Mouse (Mus musculus): ENCODE results near the gene Simc1. TPM values are rescaled to one million over a fixed set of nuclear protein-coding genes. Genes with fewer than 3 reads are reported as not detected.
A peak's percentile ranks its signal among the peaks of the same experiment; 100 is the strongest.

Gene Simc1
- total RNA-seq, 2 experiments from 2014 or later: 17.4 to 19.9 TPM

DNA sequence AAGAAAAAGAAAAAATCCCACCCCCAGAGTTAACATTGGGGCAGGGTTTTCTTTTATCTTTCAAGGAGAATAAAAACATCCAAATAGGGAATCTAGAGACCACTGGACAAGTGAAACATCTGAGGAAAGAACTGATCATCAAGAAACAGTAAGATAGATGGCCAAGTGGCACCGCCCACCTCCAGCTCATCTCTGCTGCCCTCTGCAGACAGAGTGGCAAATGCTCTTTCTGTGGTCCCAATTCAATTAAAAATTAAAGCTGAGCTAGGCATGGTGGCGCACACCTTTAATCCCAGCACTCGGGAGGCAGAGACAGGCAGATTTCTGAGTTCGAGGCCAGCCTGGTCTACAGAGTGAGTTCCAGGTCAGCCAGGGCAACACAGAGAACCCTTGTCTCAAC lies 16.6 kb downstream of the Simc1 start:
- intact Hi-C loops (cut with DNase I): no loop called here
- DNase-seq (ENCODE audit: extremely low spot score in 1 of 2, low spot score in 2 of 2): peak in 1 of 2 experiments; percentile 22

DNA sequence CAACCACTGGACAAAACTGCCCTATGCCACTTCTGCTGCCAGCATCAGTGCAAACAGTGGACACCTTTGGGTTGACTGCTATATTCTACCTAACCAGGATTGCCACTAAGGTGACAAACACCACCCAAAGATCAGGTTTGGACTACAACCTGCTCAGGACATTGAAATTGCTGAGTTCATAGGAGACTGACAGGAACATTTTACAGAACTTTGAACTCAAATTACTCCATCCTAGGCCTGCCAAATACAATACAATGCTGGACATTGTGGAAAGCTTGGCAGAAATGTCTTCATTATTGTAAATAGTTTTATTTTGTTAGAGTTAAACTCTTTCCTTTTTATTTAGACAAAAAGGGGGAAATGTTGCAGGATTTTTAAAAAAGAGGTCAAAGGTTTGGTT lies 17.6 kb downstream of the Simc1 start:
- no peak for DNase-seq (ENCODE audit: extremely low spot score in 1 of 2, low spot score in 2 of 2)
- intact Hi-C loops (cut with DNase I): no loop called here

DNA sequence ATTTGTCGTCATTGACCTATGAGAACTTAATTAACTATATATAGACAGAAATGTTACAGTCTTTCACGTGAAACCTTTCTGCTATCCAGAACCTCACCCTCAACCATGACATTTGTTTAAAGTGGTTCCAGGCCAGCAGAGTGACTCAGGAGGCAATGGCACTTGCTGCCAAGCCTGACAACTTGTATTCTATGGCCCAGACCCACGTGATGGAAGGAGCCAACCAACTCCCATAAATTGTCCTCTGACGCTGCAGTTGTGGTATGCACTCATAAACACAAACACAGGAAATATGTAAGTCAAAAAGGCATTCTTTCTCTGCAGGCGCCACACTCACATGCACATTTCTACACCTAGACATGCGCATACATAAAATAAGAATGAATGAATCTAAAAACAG lies 23.6 kb downstream of the Simc1 start:
- intact Hi-C loops (cut with DNase I): no loop called here
- DNase-seq (ENCODE audit: extremely low spot score in 1 of 2, low spot score in 2 of 2): no peak

DNA sequence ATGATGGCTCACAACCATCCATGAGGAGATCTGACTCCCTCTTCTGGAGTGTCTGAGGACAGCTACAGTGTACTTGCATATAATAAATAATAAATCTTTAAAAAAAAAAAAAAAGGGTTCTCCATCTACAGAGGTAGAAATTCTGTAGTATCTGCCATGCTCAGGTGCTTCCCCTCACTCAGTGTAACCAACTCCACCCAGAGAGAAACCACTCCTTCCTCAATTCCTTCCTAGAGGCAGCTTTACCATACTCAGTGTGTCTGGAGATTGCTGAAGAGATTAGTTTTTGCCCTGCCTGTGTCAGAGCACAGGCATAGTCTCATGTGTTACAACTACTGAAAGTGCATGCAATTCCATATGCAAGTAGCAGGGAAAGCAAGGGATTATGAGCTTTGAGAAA lies 28.6 kb downstream of the Simc1 start:
- DNase-seq (ENCODE audit: extremely low spot score in 1 of 2, low spot score in 2 of 2): no peak
- intact Hi-C loops (cut with DNase I): no loop called here

DNA sequence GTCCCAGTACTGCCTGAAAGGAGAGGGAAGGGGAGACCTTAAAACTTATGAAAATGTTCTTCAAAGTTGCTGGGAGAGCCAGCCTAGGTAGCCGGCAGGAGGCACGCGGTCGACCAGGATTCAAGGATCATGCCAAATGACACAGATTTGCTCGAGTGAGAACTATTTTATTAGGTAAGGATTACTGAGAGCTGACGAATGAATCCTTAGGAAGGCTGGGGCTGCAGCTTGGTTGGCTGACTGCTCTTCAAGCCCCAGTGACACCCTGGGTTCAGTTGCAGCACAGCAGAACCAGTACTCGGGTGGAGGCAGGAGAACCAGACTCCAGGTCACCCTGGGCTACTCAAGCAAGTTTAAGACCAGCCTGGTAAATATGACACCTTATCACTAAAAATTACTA lies 44.5 kb downstream of the Simc1 start:
- intact Hi-C loops (cut with DNase I): no loop called here
- no peak for DNase-seq (ENCODE audit: extremely low spot score in 1 of 2, low spot score in 2 of 2)

DNA sequence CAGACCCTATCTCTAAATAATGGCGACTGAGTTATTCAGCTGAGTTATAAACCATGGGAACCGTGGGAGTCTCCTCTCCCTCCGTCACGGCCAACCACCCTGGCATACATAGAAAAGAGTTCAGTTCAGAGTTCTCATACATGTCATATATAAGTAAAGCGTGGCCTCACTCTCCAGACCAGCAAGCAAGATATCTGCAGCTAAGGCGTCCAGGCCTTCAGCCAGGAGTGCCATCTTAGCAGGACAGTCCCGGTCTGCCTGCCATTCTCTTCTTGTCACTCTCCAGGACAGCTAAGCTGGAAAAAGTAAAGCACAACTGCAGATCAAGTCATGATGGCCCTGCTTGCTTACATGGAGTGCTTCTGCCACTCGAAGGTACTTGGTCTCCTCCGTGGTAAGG lies 52.6 kb downstream of the Simc1 start:
- intact Hi-C loops (cut with DNase I): no loop called here
- DNase-seq (ENCODE audit: extremely low spot score in 1 of 2, low spot score in 2 of 2): no peak

DNA sequence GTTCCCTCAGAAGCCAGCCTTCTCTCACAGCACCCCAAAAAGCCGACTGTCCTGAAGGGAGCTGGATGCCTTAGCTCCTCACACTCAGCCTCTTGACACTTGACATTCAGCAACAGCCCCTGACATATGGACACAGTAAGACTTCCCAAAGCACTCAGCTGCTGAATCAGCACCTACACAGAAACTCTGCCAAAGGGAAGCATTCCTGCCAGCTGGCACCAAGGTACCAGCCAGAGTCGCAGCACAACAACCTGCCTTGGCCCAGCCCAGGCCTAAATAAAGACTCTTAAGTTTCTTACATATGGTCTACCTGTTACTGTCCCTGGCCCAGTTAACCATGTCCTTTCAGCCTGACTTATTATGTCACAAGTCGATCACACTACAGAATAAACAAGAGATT lies 53.2 kb downstream of the Simc1 start:
- no peak for DNase-seq (ENCODE audit: extremely low spot score in 1 of 2, low spot score in 2 of 2)
- intact Hi-C loops (cut with DNase I): no loop called here

DNA sequence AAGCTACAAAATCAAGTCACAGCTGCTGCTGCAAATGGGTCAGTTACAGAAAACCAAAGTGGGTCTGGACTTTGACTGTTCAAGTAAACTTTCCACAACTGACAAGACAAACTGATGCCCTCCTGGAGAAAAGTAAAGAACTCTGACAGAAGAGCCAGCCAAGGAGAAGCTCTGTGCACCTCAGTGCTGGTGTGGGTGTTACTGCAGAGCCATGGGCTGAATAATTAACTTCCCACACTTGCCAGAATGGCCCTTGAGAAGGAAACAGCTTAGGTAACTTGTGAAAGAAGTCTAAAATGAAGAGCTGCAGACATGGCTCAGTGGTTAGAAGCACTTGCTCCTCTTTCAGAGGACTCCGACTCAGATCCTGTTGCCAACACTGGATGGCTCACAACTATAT lies 54.1 kb downstream of the Simc1 start:
- intact Hi-C loops (cut with DNase I): no loop called here
- DNase-seq (ENCODE audit: extremely low spot score in 1 of 2, low spot score in 2 of 2): no peak

DNA sequence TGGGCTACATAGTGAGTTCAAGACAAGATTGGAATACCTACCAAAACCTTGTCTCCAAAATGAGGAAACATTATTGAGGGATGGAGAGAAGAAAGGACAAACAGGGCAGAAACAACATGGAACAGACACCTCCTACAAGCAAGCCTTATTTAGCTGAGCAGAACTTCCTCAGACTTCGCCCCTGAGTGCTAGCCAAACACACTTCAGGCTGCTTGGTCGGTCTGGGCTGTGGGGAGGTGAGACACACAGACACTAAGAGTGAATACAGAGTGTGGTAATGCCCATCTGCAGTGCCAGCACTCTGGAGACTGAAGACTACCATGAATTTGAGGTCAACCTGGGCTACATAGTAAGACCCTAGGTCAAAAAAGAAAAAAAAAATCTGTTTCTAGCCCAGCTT lies 56.1 kb downstream of the Simc1 start:
- no peak for DNase-seq (ENCODE audit: extremely low spot score in 1 of 2, low spot score in 2 of 2)
- intact Hi-C loops (cut with DNase I): loop anchor here (5.0 kb wide), 1 partner anchor 92 kb away; the partner anchor contains the start of gene Thoc3

DNA sequence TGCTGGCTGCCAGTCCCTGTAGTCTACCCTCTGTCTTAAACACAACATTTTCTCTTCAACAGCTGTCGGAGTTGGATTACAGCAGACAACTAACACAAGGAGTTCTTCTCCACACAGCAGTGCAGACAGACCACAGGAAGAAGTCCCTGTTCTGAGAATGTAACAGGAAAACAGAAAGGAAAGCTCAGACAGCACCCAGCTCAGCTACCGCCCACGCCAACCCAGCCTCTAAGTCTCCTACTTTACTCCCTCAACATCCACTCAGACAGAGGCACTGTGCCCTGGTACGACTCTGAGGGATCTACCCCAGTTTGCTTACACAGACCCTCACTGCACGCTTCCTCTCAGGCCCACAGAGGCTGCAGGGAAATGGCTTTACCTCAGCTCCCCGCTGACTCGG lies 57.0 kb downstream of the Simc1 start:
- intact Hi-C loops (cut with DNase I): loop anchor here (5.0 kb wide), 1 partner anchor 93 kb away; the partner anchor contains the start of gene Thoc3
- no peak for DNase-seq (ENCODE audit: extremely low spot score in 1 of 2, low spot score in 2 of 2)

DNA sequence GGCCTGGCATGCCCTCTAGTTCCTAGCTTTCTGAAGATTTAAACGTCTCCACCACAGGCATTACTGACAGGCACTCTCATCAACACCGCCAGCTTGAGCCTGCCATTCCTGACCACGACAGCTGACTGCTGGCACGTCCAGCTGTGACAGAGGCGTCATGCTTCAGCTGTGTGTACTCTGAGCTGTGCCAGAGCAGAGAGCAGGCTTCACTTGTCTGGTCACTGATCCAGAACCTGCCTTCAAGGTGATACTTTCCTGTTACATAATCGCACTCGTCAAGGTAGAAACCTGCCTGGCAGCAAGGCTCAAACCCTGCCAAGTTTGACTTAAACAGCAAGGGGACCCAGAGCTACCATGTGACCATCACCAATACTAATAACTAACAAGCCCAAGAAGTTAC lies 59.0 kb downstream of the Simc1 start:
- intact Hi-C loops (cut with DNase I): loop anchor here (5.0 kb wide), 1 partner anchor 95 kb away; the partner anchor contains the start of gene Thoc3
- no peak for DNase-seq (ENCODE audit: extremely low spot score in 1 of 2, low spot score in 2 of 2)

DNA sequence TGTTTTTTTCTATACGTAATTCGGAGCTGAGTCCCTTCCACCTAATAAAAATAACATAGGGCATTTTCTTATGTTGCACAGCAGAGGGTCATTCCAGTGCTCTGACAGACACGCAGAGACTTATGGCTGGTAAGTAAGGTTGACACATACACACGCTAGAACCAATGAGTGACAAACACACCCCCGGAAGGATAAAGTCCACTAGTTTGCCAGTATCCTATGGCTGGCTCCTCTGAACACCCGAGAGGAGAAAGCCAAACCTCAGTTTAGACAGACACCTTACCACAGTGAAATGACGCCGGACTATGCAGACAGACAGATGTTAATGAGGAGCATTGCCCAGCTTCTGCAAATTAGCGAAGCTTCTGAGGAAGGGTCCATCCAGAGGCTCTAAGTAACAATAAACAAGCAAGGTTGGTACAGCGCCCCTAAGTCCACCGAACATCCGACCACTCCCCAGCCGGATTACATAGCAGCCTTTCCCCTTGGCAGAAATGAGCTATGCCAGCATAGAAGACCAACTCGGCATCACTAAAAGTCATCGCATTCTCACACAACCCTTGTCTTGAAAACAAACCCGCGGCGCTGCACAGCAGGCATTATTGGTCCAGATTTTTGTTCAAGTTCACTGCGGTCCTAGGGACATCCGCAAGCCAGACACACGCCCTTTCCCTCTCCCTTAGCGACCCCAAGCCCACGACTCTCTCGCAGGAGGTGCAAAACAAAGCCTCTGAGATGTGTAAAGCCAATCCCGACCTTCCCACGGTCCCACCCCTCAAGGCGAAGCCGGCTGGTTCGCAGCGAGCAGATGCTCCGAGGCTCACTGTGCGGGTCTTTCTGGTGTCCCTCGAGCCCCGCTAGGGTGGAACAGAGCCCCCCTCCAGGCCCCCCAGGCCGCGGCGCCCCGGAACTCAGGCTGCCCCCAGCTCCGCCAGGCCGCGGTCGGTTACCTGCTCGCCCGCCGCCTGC lies 60.9 kb downstream of the Simc1 start:
- no peak for DNase-seq (ENCODE audit: extremely low spot score in 1 of 2, low spot score in 2 of 2)
- intact Hi-C loops (cut with DNase I): loop anchor here (5.0 kb wide), 1 partner anchor 97 kb away; the partner anchor contains the start of gene Thoc3

DNA sequence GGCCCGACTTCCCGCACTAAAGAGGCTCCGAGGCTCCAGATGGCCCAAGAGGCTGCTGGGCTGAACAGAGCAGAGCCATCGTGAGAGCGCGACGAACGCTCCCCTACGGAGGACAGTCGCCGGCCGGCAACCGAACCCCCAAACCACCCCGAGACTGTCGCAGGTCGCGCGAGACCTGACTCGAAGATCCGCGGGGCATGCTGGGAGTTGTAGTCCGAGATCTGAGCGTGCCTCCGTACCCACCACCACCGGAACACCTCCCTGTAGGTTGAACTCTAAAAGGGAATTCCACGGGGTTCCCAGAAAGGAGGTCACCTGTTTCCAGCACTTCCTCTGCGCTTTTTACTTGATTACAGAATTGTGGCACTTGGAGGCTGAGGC lies 61.6 kb downstream of the Simc1 start, which contains the start of gene 4833439L19Rik:
Gene 4833439L19Rik, minus strand, starts transcription at position 235 of the 381 bp plus-strand sequence.
- peak; percentile 91 to 96 for DNase-seq (ENCODE audit: extremely low spot score in 1 of 2, low spot score in 2 of 2)
- intact Hi-C loops (cut with DNase I): no loop called here

DNA sequence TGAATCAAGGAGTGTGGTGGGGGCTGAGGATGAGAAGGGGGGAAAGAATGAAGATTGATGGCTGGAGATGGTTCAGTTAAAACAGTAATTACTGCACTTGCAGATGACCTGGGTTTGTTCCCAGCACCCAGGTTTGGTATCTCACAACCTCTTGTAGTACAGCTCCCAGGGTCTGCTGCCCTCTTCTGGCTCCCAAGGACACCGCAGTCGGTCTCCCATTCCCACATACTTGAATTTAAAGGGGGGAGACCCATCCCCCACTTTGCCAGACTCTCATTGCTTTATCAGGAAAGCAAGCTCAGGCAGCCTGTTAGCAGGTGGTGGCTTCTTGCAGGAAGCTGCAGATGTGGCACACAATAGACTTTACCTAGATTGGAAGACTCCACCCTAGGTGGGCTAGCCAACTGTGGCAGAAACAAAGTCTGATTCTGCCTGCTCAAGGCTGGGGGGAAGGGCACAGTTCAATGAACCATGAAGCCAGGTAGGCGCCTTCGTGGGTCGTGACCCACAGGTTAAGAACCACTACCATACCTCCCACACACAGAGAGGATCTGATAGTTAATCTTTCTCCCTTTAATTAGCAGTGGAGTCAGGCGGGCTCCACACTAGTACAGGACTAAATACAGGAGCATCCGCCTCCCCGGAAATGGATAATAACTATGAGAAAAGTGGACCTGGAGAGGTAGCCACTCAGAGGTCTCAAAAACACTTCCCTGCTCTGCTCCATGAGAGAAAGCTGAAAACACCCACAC lies 62.2 kb downstream of the Simc1 start:
- intact Hi-C loops (cut with DNase I): no loop called here
- DNase-seq (ENCODE audit: extremely low spot score in 1 of 2, low spot score in 2 of 2): peak; percentile 49 to 76

DNA sequence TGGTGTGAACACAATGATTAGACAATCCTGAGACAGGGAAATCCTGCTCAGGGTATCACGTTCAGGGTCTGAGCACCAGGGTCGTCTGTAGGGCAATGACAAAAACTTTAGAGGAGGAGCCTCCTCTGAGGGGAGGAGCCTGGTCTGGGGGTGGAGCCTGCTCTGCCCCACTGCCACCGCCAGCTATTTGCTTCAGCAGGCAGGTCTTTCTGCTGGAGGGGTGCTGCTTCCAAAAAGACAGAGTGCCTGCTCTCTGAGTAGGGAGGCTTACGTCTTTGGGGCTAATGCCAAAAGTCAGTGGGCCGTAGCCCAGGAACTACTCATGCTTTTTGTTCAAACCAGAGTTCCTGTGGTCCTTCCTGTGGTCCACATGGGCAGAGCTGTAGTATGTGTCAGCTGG lies 64.8 kb downstream of the Simc1 start:
- no peak for DNase-seq (ENCODE audit: extremely low spot score in 1 of 2, low spot score in 2 of 2)

DNA sequence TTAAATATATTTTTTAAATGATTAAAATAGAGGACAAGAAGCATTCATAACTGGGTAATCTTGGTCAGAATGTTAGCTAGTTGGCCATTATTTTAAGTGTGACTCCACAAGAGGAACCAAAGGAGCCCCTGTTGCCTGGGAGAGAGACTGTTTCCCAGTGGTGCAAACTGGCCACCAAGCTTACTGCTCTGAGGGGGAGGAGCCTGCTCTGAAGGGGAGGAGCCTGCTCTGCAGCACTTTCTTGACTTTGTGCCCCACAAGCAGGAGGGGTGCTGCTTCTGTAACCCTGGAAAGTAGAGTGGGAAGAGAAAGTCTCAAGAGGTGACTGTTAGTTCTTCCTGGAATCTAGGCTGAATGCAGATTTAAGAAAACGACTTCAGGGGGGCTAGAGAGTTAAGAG lies 65.7 kb downstream of the Simc1 start:
- intact Hi-C loops (cut with DNase I): no loop called here
- no peak for DNase-seq (ENCODE audit: extremely low spot score in 1 of 2, low spot score in 2 of 2)

More for the DNA sequence above, 64.8 kb downstream of the Simc1 start:
- intact Hi-C loops (cut with DNase I): no loop called here

DNA sequence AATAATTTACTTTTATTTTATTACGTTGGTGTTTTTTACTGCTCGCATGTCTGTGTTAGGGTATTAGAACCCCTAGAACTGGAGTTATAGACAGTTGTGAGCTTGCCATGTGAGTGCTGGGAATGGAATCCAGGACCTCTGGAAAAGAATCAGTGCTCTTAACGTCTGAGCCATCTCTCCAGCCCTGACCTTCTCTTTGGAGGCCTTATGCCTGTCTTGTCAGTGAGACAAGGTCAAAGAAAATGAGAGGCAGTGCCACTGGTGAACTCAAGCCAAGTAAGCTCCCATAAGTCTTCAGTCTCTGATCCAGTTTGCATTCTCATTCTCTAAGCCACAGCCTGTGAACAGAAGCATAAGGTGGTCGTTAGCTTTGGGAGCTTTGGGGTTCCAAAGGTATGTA lies 67.2 kb downstream of the Simc1 start:
- intact Hi-C loops (cut with DNase I): no loop called here
- DNase-seq (ENCODE audit: extremely low spot score in 1 of 2, low spot score in 2 of 2): no peak

DNA sequence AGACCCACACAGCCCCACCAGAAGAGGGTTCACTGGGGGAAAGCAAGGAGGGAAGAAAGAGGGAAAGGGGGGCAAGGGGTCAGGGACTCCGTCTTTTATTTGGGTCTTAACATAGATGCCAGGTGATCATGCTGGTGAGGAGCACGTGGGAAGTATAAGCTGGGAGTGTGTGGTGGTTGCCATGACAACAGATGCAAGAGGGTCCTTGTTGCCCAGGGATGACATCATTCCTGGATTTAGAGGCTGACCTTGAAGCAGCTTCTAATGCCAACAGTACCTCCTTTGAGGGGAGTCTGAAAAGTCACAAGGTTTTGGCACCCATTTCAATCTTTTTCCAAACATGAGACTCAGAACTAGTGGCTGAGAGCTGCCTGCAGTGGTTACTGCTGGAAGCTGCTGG lies 68.1 kb downstream of the Simc1 start:
- peak in 1 of 2 experiments; percentile 37 for DNase-seq (ENCODE audit: extremely low spot score in 1 of 2, low spot score in 2 of 2)
- intact Hi-C loops (cut with DNase I): no loop called here

DNA sequence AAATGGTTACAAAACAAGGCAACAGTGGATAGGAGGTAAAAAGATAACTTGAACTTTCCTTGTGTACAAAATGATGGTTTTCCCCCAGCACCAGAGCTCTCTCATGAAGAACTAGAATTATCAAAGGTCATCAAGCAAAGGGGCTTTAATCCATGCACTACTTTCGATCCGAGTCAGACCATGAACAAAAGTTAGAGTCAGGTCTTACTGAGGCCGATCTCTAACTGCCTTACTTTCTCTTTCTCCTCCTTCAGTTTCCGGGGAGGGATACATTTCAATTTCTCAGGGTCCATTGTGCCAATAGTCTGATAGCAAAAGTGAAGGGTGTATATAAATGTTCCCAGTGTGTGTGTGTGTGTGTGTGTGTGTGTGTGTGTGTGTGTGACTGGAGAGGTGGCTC lies 69.0 kb downstream of the Simc1 start:
- DNase-seq (ENCODE audit: extremely low spot score in 1 of 2, low spot score in 2 of 2): no peak
- intact Hi-C loops (cut with DNase I): no loop called here
